Mouse (Mus musculus) ES-Bruce4 (cell line): ENCODE measurements around the gene Hist1h3f.
"Not testable (repeated sequence)": the region's sequence is repeated elsewhere in the genome, so short reads cannot be mapped to it uniquely, and the experiment has no call there.

Experiments used
- CTCF ChIP-seq: IDR thresholded peaks from one replicate; pipeline ENCODE4 v1.8.1; 2011; ENCODE audit warnings: low read depth, low read length
- POLR2A ChIP-seq: IDR thresholded peaks from one replicate; pipeline ENCODE4 v1.8.1; 2011; ENCODE audit warnings: low read length; ENCODE audit not compliant: insufficient read depth

DNA sequence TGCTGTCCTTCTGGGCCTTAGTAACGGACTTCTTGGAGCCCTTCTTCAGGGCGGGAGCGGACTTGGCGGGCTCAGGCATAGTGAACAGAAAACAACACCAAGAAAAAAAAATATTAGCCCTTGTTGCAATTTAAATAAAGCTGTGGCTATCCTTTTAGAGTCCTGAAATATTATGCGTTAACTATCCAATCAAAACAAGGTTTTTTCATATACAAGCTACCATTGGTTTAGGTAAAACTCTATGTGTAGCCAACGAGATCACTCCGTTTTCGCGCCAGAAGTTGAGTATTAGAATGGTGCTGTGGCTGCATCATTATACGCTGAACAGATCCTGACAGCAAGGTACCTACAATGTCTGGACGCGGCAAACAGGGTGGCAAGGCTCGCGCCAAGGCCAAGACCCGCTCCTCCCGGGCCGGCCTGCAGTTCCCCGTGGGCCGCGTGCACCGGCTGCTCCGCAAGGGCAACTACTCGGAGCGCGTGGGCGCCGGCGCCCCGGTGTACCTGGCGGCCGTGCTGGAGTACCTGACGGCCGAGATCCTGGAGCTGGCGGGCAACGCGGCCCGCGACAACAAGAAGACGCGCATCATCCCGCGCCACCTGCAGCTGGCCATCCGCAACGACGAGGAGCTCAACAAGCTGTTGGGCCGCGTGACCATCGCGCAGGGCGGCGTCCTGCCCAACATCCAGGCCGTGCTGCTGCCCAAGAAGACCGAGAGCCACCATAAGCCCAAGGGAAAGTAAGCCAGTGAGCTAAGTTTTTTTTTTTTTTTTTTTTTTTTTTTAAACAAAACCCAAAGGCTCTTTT, 10.1 kb upstream of the Hist1h3f start, which contains the start of gene Hist1h2af:
- TF ChIP-seq POLR2A, CTCF: not testable (repeated sequence)
